Mouse (Mus musculus) C2C12 (cell line): ENCODE measurements around the gene Pmepa1.

ENCODE experiments used
- CTCF ChIP-seq: IDR thresholded peaks from one replicate; pipeline ENCODE4 v1.5.1; 2011; ENCODE audit not compliant: control insufficient read depth, insufficient read depth, insufficient read length
- FOSL1 ChIP-seq: IDR thresholded peaks from one replicate; pipeline ENCODE4 v1.8.0; 2011; ENCODE audit warnings: mild to moderate bottlenecking, low read length; ENCODE audit not compliant: poor library complexity, insufficient read depth, severe bottlenecking
- MAX ChIP-seq: IDR thresholded peaks from one replicate; pipeline ENCODE4 v1.6.1; 2011; ENCODE audit warnings: mild to moderate bottlenecking, control low read depth

DNA sequence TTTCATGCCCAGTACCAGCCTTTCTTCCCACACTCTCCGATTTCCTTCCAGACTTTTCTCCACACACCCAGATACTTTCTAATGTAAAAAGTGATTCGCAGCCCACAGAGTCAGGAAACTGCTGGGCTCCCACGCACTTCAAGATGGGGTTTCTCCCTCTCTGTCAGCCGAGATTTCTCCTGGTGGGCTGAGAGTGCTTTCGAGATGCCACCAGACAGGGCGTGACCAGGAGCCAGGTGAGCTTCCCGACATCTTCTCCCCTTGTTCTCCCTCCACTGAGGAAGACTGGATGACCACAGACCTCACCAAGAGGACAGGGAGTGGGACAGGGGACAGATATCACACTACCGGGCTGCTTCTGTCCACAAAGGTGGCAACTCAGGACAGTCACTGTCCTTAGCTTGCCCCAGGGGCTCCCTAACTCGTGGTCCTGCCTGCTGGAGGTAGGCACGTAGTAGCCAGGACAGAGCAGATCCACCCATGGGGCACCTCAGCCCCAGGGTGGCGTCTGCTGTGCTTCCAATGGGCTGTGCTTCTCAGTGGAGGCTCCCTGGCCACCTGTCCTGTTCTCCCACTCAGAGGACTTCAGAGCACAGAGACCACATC lies 91.8 kb downstream of the Pmepa1 start:
- TF ChIP-seq CTCF, result no peak
- TF ChIP-seq MAX, result no peak
- TF ChIP-seq FOSL1, result no peak
